Mouse (Mus musculus): Measurements from ENCODE around the gene Olfr1110.
"Not testable (repeated sequence)": the region's sequence is repeated elsewhere in the genome, so short reads cannot be mapped to it uniquely, and the experiment has no call there.

Olfr1110 gene

GRCm38 (mm10) chr2:87140200-87140599 lies at the start of gene Olfr1110:
Olfr1110 (minus strand) TSS chr2:87140300.
- no peak for DNase-seq (ENCODE audit: low spot score)

GRCm38 (mm10) chr2:87187498-87187897 lies 47.4 kb upstream of the Olfr1110 start, which contains the start of gene Olfr1112:
Olfr1112 (plus strand) TSS chr2:87187798.
- DNase-seq (ENCODE audit: low spot score), result no peak

DNA sequence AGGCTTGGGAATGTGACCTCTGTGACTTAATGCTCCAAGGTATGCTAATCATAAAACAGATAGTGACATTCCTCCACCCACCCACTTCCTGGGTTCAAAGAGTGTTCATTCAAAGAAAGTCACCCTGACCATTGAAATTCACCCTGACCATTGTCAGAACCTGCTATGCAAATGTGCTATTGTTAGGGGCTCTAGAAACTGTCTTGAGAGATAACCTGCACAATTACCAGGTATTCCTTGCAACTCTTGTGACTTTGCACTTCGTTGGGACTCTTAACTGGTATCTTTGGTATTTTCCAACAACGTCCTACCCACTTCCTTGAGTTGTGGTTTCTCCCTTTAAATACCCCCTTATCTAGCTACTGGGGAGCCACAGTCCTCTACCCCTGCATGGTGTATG lies 27.6 kb upstream of the Olfr1110 start:
- not testable (repeated sequence) for DNase-seq (ENCODE audit: low spot score)

GRCm38 (mm10) chr2:87152524-87152923 lies 12.4 kb upstream of the Olfr1110 start, which contains the start of gene Olfr1111:
Olfr1111 (minus strand) TSS chr2:87152624.
- DNase-seq (ENCODE audit: low spot score), result no peak

GRCm38 (mm10) chr2:87114467-87114866 lies 25.6 kb downstream of the Olfr1110 start, which contains the start of gene Olfr259:
Olfr259 (minus strand) TSS chr2:87114567.
- no peak for DNase-seq (ENCODE audit: low spot score)

GRCm38 (mm10) chr2:87095908-87096307 lies 44.2 kb downstream of the Olfr1110 start, which contains the start of gene Olfr1109:
Olfr1109 (minus strand) TSS chr2:87096008.
- DNase-seq (ENCODE audit: low spot score), result no peak

Measured in ovary, postnatal 36 days (tissue).